ENCODE assay signal across 12 mouse cellular contexts in the genomic region with DNA sequence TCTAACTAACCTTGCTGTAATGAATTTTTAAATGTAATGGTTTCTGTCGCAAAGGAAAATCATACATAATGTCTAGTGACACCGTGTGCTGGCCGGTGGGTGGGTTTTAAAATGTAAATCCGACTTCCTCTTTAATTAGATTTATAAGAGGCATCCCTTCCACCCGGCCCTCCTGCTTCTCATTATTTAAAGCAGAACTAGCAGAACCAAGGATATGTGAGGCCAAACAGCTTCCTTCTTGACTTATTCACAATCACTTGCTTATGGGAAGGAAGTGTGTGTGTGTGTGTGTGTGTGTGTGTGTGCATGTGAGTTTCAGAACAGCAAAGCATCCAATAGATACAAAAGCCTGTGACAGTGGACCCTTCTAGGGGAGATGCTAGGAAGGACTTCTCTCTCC.
DNase-seq lines count a peak whose midpoint lies in the region; ATAC-seq and TF ChIP-seq lines count a peak whose summit lies in the region.
"Had no signal": no experiment of that assay in that cellular context is flagged by ENCODE, and none has a peak within 500 bp of the region (broad histone marks: within the 10 kb centered on the region; RNA-seq: fewer than 3 reads in every experiment).

No protein-coding gene starts in this region.

- intact Hi-C loops in gastrocnemius, postnatal 36 days (cut with DNase I), result no loop called here

- TF ChIP-seq CTCF in hindbrain, postnatal 0 days (IDR thresholded peaks at IDR 0.05; ENCODE audit: low read depth), result no peak

- 40% methylated on average over 5 of the region's 5 CpGs for WGBS in heart, embryonic 15.5 days
- WGBS in hindbrain, postnatal 0 days, result 28% methylated on average over 5 of the region's 5 CpGs

- no peaks in the 10 kb centered on the region for H3K9me3 ChIP-seq in heart, embryonic 15.5 days (replicated peaks)
- H3K9me3 ChIP-seq in hindbrain, postnatal 0 days (ENCODE audit: low read length), result no peaks in the 10 kb centered on the region

- H3K36me3 ChIP-seq in heart, embryonic 15.5 days, result no peaks in the 10 kb centered on the region
- no peaks in the 10 kb centered on the region for H3K36me3 ChIP-seq in hindbrain, postnatal 0 days (ENCODE audit: insufficient read depth, low read length)
- H3K36me3 ChIP-seq: limb, embryonic 10.5 days had no signal

- 0 out of 2 replicates have a peak overlapping the region, but pooled peaks have one; percentile 2 for H3K9ac ChIP-seq in heart, embryonic 15.5 days
- no peak overlapping the region for H3K9ac ChIP-seq in hindbrain, postnatal 0 days (replicated peaks; ENCODE audit: low read length)

- H3K4me1 ChIP-seq in heart, embryonic 15.5 days (replicated peaks), result peaks cover 49% of the 10 kb centered on the region
- H3K4me1 ChIP-seq in hindbrain, postnatal 0 days (ENCODE audit: insufficient read depth, low read length), result no peaks in the 10 kb centered on the region

- H3K27me3 ChIP-seq in heart, embryonic 15.5 days, result peaks cover 18% of the 10 kb centered on the region
- no peaks in the 10 kb centered on the region for H3K27me3 ChIP-seq in hindbrain, postnatal 0 days (ENCODE audit: insufficient read depth, low read length)

- H3K27ac ChIP-seq in heart, embryonic 15.5 days, result peak overlapping the region; percentile 79
- no peak overlapping the region for H3K27ac ChIP-seq in hindbrain, postnatal 0 days
- H3K27ac ChIP-seq: limb, embryonic 10.5 days had no signal

- no peak for DNase-seq in heart, adult 8-10 months (ENCODE audit: low spot score)
- DNase-seq in retina, postnatal 1 day, result peak; percentile 49
- DNase-seq in retina, embryonic 14.5 days (ENCODE audit: low spot score), result no peak
- DNase-seq in hindbrain, postnatal 0 days (ENCODE audit: low spot score), result peak; percentile 8
- no peak for DNase-seq in gastrocnemius, postnatal 36 days
- DNase-seq in cerebellum, postnatal 14 days, result no peak
- DNase-seq in layer of hippocampus, postnatal 10 days (ENCODE audit: low spot score in 2 of 2), result no peak
- DNase-seq: lung, postnatal 4 days; thymus, postnatal 14 days had no signal

- peak overlapping the region; percentile 32 for H3K4me3 ChIP-seq in heart, embryonic 15.5 days
- no peak overlapping the region for H3K4me3 ChIP-seq in hindbrain, postnatal 0 days (ENCODE audit: low read length)
- H3K4me3 ChIP-seq: limb, embryonic 10.5 days had no signal

- peak overlapping the region; percentile 54 for H3K4me2 ChIP-seq in heart, embryonic 15.5 days
- H3K4me2 ChIP-seq in hindbrain, postnatal 0 days (ENCODE audit: low read depth, low read length), result peak overlapping the region; percentile 51; the same call in 1 of the 2 replicates

- ATAC-seq in heart, embryonic 15.5 days (replicated peaks; ENCODE audit: insufficient number of reproducible peaks, insufficient read depth, low FRiP score, low read depth), result no peak
- ATAC-seq in hindbrain, postnatal 0 days, result no peak
- ATAC-seq: intestine, embryonic 16.5 days had no signal

Comparison
In these comparisons a context has a peak if more than half of its experiments do, and no peak if none do; other contexts are left out.
1. DNase-seq: peak in retina, postnatal 1 day (single experiment) and hindbrain, postnatal 0 days (single experiment); none in heart, adult 8-10 months (single experiment), retina, embryonic 14.5 days (single experiment), gastrocnemius, postnatal 36 days (0 of 2), cerebellum, postnatal 14 days (0 of 2) and layer of hippocampus, postnatal 10 days (0 of 2).